Mouse (Mus musculus) layer of hippocampus, adult 11-12 months (tissue): ENCODE data around the gene Araf.

Experiments
- DNase-seq: peaks from one replicate; pipeline ENCODE4 v3.0.0; 2022; ENCODE audit warnings: low spot score

Gene Araf

DNA sequence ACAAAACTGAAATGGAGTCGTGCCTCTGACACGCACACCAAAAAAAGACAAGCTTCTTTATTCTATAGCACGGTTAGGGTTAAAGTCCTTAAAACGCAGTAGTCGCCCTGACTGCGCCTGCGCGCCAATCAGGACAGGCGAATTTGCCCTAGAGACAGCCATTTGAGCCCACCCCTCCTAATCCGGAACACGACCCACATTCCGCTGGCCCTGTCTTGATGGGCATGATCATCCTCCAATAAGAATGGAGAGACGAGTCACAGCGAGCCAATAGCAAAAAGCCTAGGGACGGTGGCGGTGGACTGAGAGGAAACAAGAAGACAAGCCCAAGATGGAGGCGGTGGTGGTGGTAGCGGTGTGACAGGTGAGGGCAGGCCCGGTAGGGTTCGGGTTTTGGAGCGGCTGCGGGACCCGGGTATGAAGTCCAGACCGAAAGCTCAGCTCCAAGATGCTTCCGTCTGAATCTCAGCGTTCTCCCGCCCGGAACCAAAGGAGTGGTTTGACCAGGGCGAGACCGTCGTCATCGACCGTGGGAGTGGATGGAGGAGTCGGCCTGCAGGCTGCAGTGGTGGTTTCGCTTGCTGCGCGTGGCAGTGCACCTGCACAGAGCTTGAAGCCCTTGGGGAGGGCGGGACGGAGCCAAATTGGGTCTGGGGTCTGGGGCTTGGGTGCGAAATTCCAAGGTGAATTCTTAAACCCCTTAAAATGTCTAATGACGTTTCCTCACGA, 50.8 kb downstream of the Araf start:
- DNase-seq = peak; percentile 94

DNA sequence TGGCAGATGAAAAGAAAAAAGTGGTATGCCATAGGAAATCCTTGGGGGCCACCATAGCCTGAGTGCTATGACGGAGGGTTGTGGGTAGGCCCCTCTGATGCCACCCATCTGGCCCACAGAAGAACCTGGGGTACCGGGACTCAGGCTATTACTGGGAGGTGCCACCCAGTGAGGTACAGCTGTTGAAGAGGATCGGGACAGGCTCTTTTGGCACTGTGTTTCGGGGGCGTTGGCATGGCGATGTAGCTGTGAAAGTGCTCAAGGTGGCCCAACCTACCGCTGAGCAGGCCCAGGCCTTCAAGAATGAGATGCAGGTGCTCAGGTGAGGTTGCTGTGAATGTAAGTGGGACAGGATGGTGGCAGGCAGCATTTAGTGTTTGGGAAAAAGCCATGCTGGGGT, 56.2 kb downstream of the Araf start:
- no peak for DNase-seq

DNA sequence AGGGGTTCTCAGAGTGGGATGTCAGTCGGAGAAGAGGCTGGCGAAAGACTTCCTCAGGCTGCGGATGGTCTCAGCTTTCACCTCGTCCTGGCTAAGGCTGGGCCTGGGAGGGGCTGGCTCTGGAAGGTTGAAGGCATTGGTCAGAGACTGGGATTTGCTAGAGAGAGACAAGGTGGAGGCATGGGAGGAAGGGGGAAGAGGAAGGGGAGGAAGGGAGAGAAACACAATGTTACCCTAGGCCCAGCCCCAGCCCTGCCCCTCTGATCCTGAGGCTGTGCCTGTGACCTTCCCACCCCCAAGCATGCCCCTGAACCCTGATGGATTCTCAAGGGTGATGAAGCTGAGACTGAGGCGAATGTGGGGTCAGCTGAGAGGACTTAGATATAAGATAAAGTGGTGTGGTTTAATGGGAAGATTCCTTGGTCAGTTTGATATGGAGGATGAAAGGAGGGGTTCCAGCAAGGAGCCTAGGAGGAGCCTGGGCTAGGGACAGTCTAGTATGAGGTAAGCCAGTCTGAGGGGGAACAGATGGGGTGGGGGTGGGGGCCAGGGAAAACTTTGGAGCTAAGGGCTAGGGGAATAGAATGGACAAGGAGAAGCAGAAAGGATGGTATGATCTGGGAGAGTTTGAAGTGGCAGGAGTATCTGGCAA, 64.0 kb downstream of the Araf start:
- no peak for DNase-seq

DNA sequence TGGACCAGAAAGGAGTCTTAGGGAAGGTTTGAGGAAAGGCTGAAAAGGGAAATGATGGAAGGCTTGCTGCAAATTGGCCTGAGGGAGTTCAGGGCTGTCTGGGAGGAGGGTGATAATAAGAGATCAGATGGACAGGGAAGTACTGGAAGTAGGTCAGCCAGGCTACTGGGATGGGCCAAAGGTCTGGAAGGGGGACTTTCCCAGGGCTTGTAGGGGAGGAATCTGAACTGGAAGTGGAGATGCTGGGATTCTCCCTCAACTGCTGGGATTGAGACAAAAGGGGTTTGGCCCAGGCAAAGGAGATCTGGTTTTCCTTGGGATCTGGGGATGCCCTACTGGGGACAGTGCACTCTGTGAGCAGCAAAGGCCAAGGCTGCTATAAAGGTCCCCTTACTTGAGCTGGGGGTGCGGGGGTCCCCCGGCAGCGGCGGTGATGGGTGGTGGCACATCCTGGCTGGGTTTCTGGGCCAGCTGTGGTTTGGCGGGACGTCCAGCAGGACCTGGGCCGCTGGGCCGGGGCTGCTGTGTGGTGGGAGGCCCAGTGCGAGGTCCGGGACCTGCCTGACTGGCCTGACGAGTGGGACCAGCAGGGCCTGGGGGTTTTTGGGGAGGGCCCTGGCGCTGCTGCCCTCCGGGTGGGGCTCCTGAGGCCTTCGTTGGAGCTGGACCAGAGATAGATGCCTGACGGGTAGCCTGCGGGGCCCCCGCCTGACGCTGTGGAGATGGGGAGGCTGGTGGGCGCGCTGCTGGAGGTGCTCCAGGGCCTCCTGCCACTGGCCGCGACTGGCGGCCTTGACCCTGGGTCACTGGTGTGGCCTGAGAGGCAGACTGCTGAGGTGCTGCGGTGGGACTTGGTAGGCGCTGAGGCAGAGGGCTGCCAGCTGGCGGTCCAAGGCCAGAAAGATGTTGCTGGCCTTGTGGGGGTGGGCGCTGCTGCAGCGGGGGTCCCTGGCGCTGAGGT, 64.8 kb downstream of the Araf start:
- no peak for DNase-seq

DNA sequence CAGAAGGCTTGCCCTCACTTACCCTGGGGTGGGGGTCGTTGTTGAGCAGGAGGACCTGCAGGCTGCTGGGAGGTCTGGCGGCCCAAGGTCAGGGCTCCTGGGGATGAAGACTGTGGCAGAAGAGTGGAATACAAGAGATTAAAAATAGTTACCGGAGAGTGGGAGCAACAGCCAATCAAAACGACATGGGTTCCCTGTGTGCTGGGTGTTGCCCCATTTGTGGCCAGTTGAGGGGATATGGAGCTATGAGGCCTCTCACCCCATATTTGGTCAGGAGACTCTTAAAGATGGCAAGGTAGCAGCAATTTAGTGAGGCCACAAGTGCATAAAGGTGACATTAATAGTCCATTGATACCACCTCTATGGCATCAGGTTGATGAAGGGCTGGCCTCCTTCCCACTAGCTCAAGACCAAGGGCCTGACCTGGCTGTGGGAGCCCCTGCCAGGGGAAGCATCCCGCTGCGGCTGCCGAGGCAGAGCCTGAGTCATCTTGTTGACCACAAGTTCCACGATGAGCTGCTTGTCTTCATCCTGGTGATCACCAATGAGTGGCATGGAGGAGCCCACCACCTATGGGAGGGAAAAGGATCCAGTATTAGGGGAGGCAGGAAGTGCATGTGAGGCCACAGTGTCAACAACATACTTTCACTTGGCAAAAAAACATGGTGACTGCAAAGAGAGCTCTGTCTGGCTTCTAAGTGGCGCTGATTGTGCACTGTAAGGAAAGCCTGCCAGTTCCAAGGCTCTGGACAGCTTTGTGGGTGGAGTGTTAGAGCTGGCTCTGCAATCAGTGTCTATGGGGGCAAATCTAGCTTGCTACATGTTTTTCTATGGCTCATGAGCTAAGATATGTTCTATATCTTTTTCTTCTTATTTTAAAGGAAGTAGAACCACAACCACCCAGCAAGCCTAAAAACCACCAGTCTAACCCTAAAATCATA, 65.8 kb downstream of the Araf start:
- no peak for DNase-seq

DNA sequence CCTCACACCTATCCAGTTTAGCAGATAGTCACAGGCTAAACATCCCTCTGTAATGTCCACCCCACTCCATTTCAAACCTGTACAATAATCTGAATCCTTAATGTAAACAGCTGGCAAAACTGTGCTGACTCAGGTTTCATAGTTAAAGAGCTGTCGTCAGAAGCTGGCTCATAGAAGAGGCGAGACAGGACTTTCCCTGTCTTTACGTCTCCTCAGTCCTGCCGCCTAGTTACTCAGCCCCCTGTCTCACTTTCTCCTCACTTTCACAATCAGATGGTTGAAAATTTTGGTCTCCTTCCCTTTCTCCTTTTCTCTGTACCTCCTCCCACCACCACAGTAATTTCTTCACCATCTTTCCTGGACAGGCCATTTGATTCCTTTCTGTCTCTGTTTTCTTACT, 70.5 kb downstream of the Araf start:
- DNase-seq = no peak

DNA sequence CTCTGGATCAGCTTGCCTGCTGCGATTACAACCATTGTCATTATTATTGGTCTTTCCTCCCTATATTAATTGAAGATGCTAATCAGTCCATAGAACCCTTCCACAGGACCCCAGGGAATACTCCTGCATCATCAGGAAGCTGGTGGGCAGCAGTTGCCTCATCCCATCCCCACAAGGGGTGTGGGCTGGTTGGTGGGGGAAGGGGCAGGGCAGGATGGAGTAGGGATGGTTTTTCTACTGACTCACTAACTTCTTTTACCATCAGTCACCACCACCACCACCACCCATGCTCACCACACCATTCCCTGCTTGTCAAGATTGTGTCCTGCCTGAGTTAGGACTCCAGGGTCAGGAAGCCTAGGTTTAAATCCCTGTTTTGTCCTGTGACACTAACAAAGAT, 71.6 kb downstream of the Araf start:
- no peak for DNase-seq

DNA sequence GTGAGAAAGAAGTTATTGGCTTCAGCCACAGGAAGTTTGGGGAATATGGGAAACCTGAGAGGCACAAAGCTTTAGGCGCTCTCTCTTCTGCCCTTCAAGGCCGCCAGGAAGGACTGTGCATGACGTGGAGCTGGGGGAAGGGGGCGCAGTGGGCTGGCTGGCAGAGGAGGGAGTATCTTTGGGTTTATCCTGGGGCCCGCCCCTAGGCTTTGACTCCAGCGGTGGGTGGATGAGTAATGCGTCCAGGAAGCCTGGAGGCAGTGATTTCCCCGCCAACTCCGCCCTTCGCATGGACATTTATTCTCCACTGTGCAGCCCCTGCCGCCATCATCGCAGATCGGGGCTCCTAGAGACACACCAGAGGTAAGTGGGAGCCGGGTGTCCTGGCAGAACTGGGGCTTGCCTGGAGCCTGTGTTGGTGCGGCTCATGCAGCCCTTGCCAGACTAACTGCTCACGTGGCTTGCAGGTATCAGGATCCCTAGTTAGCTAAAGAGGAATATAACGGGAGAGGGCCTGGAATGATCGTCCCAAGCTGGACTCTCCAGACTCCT, 72.4 kb downstream of the Araf start, which contains the start of gene Timp1:
TSS of gene Timp1 (plus strand) at position 205 of the 552 bp plus-strand sequence.
- DNase-seq = no peak

DNA sequence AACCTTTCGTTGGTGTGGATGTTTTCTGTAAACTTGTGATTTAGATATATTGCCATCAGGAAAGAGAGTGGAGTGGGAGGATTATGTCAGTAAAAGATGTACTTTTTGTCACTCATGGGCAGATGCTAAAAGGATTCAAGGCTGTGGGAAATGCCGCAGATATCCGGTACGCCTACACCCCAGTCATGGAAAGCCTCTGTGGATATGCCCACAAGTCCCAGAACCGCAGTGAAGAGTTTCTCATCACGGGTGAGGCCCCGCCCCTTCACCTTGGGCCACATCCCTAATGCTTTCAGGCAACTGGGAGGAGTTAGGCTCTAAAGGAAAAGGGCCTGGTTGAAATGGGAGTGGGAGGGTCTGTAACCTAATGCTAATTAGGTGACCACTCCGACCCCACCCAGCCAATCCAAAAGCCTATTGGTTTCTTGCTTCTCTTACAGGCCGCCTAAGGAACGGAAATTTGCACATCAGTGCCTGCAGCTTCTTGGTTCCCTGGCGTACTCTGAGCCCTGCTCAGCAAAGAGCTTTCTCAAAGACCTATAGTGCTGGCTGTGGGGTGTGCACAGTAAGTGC, 75.4 kb downstream of the Araf start:
- no peak for DNase-seq

DNA sequence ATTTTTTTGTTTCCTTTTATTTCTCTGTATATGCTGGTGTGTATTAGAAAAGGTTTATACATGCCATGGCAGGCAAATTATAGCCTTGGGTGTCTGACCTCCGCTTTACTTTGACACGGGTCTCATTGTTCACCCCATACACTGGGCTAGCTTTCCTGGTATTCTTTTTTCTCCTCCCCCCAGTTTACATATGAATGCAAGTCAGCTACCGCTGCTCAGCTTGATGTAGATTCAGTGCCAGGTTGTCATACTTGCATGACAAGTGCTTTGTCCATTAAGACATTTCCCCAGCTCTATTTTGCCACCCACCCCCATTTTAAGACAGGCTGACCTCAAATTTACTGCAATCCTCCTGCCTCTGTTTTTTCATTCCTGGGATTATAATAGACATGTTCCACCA, 77.6 kb downstream of the Araf start:
- DNase-seq = no peak

DNA sequence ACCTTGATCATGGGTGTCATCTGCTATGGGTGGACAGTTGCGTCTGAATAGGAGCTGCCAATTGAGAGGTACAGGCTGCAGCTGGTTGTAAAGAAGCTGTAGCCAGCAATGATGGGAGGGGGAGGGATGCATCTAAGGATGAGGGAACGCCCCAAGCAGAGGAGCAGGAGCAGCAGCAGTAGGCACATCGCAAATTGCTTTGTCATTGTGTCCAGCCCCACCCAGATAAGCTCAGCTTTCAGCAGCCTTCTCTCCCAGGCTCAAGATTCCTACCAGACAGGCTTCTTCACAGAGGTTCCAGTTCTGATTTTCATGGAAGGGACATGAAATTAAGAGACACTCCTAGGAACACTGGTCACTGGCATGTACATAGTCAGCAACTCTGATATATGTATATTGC, 112.5 kb downstream of the Araf start:
- DNase-seq = no peak
